Mouse (Mus musculus) embryonic facial prominence, embryonic 14.5 days (tissue): Measurements from ENCODE around the gene Ergic1. TPM values are rescaled to one million over a fixed set of nuclear protein-coding genes. Genes with fewer than 3 reads are reported as not detected.

Experiments
- ATAC-seq: fragments of 200-750 bp; cut with Nextera tagmentation; 2 replicates; pipeline ENCODE4 v1.8.0; 2017; ENCODE audit warnings: low read depth, moderate number of reproducible peaks, moderate TSS enrichment
- DNase-seq: peaks from one replicate; pipeline ENCODE4 v3.0.0-alpha.2; 2015; ENCODE audit warnings: low spot score
- H3K27ac ChIP-seq: fragments of 300-500 bp; sonication (generic); replicated peaks from 2 replicates; pipeline ENCODE4 v1.5.1; 2014; ENCODE audit warnings: low read depth, mild to moderate bottlenecking, low read length, moderate library complexity
- H3K27me3 ChIP-seq: fragments of 300-500 bp; sonication (generic); replicated peaks from 2 replicates; pipeline ENCODE4 v1.6.1; 2014; ENCODE audit warnings: low read length; ENCODE audit not compliant: control insufficient read depth, insufficient read depth
- H3K36me3 ChIP-seq: fragments of 300-500 bp; sonication (generic); 2 replicates; pipeline ENCODE4 v1.6.1; 2014; ENCODE audit warnings: low read length, mixed read lengths; ENCODE audit not compliant: control insufficient read depth, insufficient read depth
- H3K4me1 ChIP-seq: fragments of 300-500 bp; sonication (generic); 2 replicates; pipeline ENCODE4 v1.6.1; 2014; ENCODE audit warnings: antibody characterized with exemption, low read length; ENCODE audit not compliant: control insufficient read depth, insufficient read depth
- H3K4me2 ChIP-seq: fragments of 300-500 bp; sonication (generic); 2 replicates; pipeline ENCODE4 v1.6.1; 2014; ENCODE audit warnings: low read depth, mild to moderate bottlenecking, low read length, moderate library complexity, mixed read lengths
- H3K4me3 ChIP-seq: fragments of 300-500 bp; sonication (generic); 2 replicates; pipeline ENCODE4 v1.5.1; 2014; ENCODE audit warnings: low read depth, mild to moderate bottlenecking, low read length
- H3K9ac ChIP-seq: fragments of 300-500 bp; sonication (generic); 2 replicates; pipeline ENCODE4 v1.6.1; 2014; ENCODE audit warnings: low read depth, mild to moderate bottlenecking, low read length, moderate library complexity, mixed read lengths
- H3K9me3 ChIP-seq: fragments of 300-500 bp; sonication (generic); 2 replicates; pipeline ENCODE4 v1.6.1; 2016; ENCODE audit warnings: low read length; ENCODE audit not compliant: control insufficient read depth
- WGBS: fragments of 180-500 bp; shearing (Covaris S2); extraction: QIAGEN DNeasy Blood & Tissue Kit; methylation state at CpG from one replicate; pipeline ENCODE4 v1.1.7; 2014; 5-methylcytosine and 5-hydroxymethylcytosine counted together
- polyA plus RNA-seq: library from polyadenylated mRNA; unstranded; fragments of >200 nt; fragmentation: Nextera tagmentation; extraction: Ambion mirVana; gene quantifications from 2 replicates; pipeline ENCODE4 v1.2.1, GENCODE M21; 2014

Ergic1 gene
- polyA plus RNA-seq, 1 experiment from 2014 or later: 149 TPM

- Histone ChIP-seq H3K4me1 (peaks cover 4% of the 10 kb centered on the region; the same call in 1 of the 2 replicates), H3K9me3 (no peaks in the 10 kb centered on the region)
Observed at GRCm38 (mm10) chr17:26575786-26576690, 14.7 kb downstream of the Ergic1 start.

DNA sequence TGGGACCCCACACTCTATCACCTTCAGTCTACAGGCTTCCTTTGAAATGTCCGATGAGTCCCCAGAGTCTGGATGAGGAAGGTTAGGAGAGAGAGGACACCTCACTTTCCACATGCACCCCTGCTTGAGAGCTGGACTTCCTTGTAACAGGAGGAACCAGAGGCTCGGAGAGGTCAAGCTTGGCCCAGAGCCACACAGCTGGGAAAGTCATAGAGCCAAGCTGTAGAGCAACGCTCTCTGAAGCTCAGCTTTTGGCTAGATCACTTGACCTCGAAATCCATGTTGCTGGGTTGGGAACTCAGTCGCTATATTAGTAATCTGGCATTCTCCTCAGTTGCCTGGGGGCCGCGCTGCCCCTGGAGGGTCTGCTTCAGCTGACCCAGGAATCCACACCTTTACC lies 15.5 kb downstream of the Ergic1 start:
- no peak overlapping the region for H3K27ac ChIP-seq
- ATAC-seq: no peak
- whole genome bisulfite sequencing: 69% methylated on average over 7 of the region's 7 CpGs
- no peaks in the 10 kb centered on the region for H3K27me3 ChIP-seq
- no peaks in the 10 kb centered on the region for H3K9me3 ChIP-seq
- no peak overlapping the region for H3K4me2 ChIP-seq
- H3K36me3 ChIP-seq: peaks cover 22% of the 10 kb centered on the region; the same call in 1 of the 2 replicates
- H3K9ac ChIP-seq: no peak overlapping the region
- H3K4me3 ChIP-seq: no peak overlapping the region
- DNase-seq: peak; percentile 27
- H3K4me1 ChIP-seq: peaks cover 4% of the 10 kb centered on the region; the same call in 1 of the 2 replicates

More at GRCm38 (mm10) chr17:26575786-26576690, 14.7 kb downstream of the Ergic1 start:
- Histone ChIP-seq H3K27ac (no peak overlapping the region; the same call in 1 of the 2 replicates), H3K4me2 (no peak overlapping the region), H3K4me3 (no peak overlapping the region), H3K36me3 (peaks cover 22% of the 10 kb centered on the region), H3K9ac (no peak overlapping the region), H3K27me3 (no peaks in the 10 kb centered on the region)
- WGBS: 79% methylated on average over 12 of the region's 12 CpGs
- no peak for DNase-seq
- no peak for ATAC-seq

DNA sequence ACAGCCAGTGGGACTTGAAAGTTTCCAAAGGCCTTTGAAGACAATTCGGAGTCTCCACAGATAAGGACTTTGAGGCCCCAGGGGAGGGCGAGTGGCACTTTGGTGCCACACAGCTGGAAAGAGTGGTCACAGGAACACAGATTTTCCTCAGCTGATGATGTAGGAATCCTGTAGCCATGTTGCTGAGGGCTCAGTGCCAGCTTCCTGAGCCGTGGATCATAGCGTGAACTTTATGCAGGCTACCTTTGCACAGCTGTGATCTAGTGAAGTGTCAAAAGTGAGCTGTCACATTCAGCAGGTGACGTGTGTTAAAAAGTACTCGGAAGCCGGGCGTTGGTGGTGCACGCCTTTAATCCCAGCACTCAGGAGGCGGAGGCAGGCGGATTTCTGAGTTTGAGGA lies 16.0 kb downstream of the Ergic1 start:
- Histone ChIP-seq H3K36me3 (peaks cover 22% of the 10 kb centered on the region; the same call in 1 of the 2 replicates), H3K27ac (no peak overlapping the region), H3K4me2 (no peak overlapping the region), H3K9me3 (no peaks in the 10 kb centered on the region), H3K4me1 (peaks cover 7% of the 10 kb centered on the region; the same call in 1 of the 2 replicates), H3K9ac (no peak overlapping the region), H3K27me3 (no peaks in the 10 kb centered on the region), H3K4me3 (no peak overlapping the region)
- ATAC-seq: no peak
- no peak for DNase-seq
- 81% methylated on average over 11 of the region's 11 CpGs for WGBS

DNA sequence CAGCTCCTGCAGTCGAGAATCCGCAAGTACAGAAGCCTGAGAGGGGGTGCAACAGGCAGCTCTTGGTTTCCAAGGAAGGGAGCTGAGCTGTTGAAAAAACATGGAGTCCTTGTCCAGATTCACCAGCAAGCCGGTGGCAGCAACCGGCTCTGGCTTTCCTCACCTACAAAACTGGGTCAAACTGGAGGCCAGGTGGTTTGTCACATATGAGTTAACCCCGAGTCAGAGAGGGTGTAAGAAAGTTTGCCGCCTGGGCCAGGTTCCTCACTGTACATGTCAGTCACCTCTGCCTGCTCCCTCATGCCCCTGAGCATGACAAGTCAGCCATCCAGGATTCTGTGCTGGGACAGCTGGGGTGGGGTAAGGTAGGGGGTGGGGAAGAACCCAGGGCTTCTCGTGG lies 16.9 kb downstream of the Ergic1 start:
- H3K27me3 ChIP-seq: no peaks in the 10 kb centered on the region
- H3K4me2 ChIP-seq: no peak overlapping the region
- 86% methylated on average over 5 of the region's 7 CpGs for WGBS
- no peak overlapping the region for H3K4me3 ChIP-seq
- ATAC-seq: no peak
- H3K36me3 ChIP-seq: peaks cover 25% of the 10 kb centered on the region; the same call in 1 of the 2 replicates
- peaks cover 7% of the 10 kb centered on the region; the same call in 1 of the 2 replicates for H3K4me1 ChIP-seq
- H3K9ac ChIP-seq: no peak overlapping the region
- H3K9me3 ChIP-seq: no peaks in the 10 kb centered on the region
- H3K27ac ChIP-seq: no peak overlapping the region
- DNase-seq: no peak

DNA sequence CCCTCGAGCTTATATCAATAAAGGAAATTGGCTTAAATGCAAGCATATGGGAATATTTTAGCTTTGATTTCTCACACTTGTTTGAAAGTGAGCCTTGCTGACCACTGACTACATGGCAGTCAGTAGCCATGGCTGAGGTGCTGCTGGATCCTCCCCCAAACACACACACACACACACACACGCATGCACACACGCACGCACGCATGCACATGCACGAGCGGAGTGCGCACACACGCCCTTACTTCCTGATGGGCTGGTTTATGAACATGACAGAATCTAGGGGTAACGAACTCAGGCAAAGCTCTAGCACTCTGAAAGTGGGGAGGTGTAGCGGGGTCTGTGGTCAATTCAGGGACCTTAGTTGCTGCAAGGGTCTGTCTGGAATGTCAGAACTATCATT lies 17.5 kb downstream of the Ergic1 start:
- 88% methylated on average over 11 of the region's 11 CpGs for WGBS
- Histone ChIP-seq H3K36me3 (peaks cover 30% of the 10 kb centered on the region; the same call in 1 of the 2 replicates), H3K9ac (no peak overlapping the region), H3K4me2 (no peak overlapping the region), H3K9me3 (no peaks in the 10 kb centered on the region), H3K4me1 (peaks cover 7% of the 10 kb centered on the region; the same call in 1 of the 2 replicates), H3K27ac (no peak overlapping the region), H3K4me3 (no peak overlapping the region), H3K27me3 (no peaks in the 10 kb centered on the region)
- no peak for ATAC-seq
- DNase-seq: no peak

- DNase-seq: no peak
- H3K4me2 ChIP-seq: no peak overlapping the region
- WGBS: 86% methylated on average over 6 of the region's 6 CpGs
- H3K9ac ChIP-seq: no peak overlapping the region
- no peaks in the 10 kb centered on the region for H3K9me3 ChIP-seq
- peaks cover 10% of the 10 kb centered on the region; the same call in 1 of the 2 replicates for H3K4me1 ChIP-seq
- ATAC-seq: no peak
- no peaks in the 10 kb centered on the region for H3K27me3 ChIP-seq
- peaks cover 30% of the 10 kb centered on the region; the same call in 1 of the 2 replicates for H3K36me3 ChIP-seq
- no peak overlapping the region for H3K27ac ChIP-seq
- H3K4me3 ChIP-seq: no peak overlapping the region
Observed at GRCm38 (mm10) chr17:26579396-26579795, 18.1 kb downstream of the Ergic1 start.

GRCm38 (mm10) chr17:26580873-26581401 lies 19.6 kb downstream of the Ergic1 start:
- Histone ChIP-seq H3K36me3 (peaks cover 29% of the 10 kb centered on the region; the same call in 1 of the 2 replicates), H3K4me1 (peaks cover 12% of the 10 kb centered on the region; the same call in 1 of the 2 replicates), H3K9me3 (no peaks in the 10 kb centered on the region), H3K27me3 (no peaks in the 10 kb centered on the region), H3K27ac (no peak overlapping the region), H3K9ac (no peak overlapping the region), H3K4me3 (no peak overlapping the region), H3K4me2 (no peak overlapping the region)
- DNase-seq: no peak
- ATAC-seq: no peak
- WGBS: 94% methylated on average over 3 of the region's 3 CpGs

DNA sequence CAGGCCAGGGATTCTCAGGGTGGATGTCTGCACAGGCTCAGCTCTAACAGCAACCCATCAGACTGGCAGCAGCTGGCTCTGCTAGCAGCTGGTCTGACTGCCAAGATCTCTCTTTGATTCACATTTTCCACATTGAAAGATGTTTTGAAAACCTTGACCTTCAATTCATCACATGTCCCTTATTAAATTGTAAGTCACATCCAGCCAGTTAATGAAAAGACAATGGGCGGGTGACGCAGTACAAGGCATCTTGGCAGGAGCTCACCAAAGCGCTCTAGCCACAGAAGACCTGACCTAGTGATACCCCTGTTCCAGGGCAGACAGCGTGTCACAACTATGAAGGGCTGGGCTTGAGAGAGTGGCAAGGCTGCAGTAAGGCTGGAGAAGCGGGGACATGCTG lies 21.0 kb downstream of the Ergic1 start:
- ATAC-seq (no peak), DNase-seq (peak; percentile 32)
- H3K27ac ChIP-seq: no peak overlapping the region; the same call in 1 of the 2 replicates
- H3K36me3 ChIP-seq: peaks cover 23% of the 10 kb centered on the region; the same call in 1 of the 2 replicates
- no peak overlapping the region for H3K4me3 ChIP-seq
- WGBS: 88% methylated on average over 5 of the region's 5 CpGs
- H3K9ac ChIP-seq: no peak overlapping the region
- H3K4me1 ChIP-seq: 0 out of 2 replicates have a peak, but pooled peaks cover 8% of the 10 kb centered on the region
- H3K27me3 ChIP-seq: no peaks in the 10 kb centered on the region
- no peaks in the 10 kb centered on the region for H3K9me3 ChIP-seq
- no peak overlapping the region for H3K4me2 ChIP-seq
